Mouse (Mus musculus) gonadal fat pad, adult 2 months (tissue): ENCODE results near the gene Foxp1. TPM values are rescaled to one million over a fixed set of nuclear protein-coding genes. Genes with fewer than 3 reads are reported as not detected.

Source experiments
- DNase-seq: peaks from one replicate; pipeline ENCODE4 v3.0.0-alpha.2; 2012; ENCODE audit warnings: low read depth
- polyA plus RNA-seq: library from polyadenylated mRNA; depleted of rRNA; stranded (reverse); fragments of >200 nt; gene quantifications from 2 replicates; pipeline ENCODE4 v1.2.3, GENCODE M21; 2012

The Foxp1 gene
- polyA plus RNA-seq, 1 experiment = 26.0 TPM

DNA sequence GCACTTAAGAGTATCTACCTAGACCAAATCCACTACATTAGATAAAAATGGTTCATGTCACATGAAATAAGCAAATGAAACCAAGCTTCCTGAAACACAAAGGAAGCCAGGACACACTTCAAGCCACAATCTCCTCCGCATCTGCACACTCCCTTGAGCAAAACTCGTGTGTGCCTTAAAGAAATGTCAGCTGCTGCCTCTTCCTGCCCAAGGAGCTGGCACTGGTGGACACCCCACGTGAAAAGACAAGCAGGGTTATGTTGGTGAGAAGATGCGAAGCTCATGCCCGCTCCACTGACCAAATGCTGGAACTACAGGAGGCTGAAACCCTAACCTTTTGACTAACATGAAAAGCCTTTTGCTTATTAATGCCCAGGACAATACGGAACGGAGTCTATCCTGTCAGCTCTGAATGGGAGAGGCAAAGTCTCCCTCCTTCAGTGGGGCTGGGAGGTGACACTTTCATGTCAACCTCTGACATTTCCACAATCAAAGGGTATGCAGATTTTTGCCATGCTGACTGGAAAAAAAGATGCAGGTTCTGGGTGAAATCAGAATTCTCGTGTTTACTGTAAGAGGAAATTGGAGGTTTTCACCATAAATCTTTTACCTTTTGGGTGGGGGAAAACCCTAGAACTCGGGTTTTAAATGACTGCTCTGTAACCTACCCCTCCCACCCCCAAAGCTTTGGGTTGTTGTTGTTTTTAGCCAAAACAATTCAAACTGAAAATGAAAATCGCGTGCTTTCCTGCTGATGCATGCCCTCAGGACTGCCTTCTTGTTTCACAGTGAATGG lies 261.4 kb downstream of the Foxp1 start:
- DNase-seq = no peak

DNA sequence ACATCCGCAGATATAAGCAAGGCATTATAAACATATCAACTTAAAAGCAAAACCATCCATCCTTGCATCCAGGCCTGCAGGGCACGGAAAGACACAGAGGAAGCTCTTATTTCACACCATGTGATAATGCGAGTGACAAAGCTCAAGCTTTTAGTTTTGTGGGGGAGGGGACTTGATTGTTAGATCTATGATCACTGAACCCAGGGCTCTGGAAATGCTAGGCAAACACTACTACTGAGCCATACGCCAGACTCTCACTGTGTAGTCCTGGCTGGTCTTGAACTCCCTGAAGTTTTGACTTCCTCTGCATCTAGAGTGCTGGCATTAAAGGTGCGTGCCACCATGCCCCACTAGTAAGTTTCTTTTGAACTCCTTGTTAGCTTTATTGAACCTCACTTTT lies 264.2 kb downstream of the Foxp1 start:
- no peak for DNase-seq

- DNase-seq = no peak
Observed at GRCm38 (mm10) chr6:99257676-99258075, 264.8 kb downstream of the Foxp1 start.

DNA sequence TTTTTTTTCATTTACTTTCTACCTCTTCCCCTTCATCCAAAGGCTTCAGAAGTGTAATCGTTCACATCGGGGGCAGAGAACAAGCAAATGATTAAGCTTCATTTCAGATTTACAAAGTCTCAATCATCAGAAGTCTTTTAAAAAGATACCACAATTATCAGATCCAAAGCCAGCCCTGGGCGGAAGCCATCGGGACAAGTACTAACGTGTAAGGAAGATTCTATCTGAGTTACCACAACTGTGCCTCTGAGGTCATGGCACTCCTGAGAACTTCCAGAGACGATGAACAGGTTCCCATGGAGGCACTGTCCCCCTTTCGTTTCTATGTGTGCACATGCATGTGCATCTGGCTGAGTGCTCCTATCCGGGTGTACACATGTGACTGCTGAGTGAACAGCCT lies 269.2 kb downstream of the Foxp1 start:
- no peak for DNase-seq

DNA sequence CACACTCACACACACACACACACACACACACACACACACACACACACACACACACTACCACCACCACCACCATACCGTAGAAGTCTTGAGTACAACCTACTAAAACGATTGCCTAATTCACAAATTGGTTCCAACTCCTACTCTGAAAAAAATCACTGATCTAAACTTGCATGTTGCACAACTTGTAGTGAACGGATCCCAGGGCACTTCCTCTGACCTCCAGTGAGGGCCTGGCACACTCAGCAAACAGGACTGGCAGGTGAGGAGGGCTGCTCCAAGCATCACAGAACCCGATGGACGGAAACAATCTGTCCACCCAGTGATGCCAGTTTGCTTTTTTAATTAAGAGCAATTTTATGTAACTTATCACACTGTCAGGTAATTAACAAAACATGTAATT lies 269.7 kb downstream of the Foxp1 start:
- peak; percentile 93 for DNase-seq

DNA sequence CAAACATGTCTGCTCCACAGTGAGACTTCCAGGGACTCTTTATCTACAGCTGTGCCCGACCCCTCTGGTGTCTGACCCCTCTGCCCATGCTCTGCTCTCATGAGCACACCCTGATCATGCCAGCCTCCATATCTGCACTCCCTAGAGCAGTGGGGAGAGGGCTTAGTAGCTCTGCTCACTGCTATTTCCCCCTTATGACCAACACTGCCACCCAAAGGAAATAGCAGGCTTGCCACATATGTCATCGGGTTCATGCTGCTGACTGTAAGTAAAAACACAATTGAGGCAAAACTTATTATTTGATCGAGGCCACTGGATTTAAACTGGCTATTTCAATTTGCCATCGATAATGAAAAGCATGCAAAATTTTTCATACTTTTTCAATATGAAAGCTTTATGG lies 270.6 kb downstream of the Foxp1 start:
- DNase-seq = no peak

DNA sequence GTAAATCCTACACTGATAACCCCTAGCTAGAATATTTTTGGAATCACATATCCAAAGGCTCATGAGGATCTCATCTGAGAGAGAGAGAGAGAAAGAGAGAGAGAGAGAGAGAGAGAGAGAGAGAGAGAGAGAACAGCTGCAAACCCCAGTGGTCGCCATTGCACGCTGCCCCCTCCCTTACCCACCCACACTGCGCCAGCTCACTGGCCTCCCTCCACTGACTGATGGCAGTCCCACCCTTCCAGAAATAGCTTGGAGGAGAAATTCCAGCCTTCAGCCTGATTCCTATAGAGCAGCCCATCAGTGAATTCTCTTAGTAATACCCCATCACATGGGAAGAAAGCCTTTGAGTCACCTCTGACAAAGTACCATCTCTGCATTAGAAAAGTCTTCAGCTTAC lies 271.3 kb downstream of the Foxp1 start:
- no peak for DNase-seq

DNA sequence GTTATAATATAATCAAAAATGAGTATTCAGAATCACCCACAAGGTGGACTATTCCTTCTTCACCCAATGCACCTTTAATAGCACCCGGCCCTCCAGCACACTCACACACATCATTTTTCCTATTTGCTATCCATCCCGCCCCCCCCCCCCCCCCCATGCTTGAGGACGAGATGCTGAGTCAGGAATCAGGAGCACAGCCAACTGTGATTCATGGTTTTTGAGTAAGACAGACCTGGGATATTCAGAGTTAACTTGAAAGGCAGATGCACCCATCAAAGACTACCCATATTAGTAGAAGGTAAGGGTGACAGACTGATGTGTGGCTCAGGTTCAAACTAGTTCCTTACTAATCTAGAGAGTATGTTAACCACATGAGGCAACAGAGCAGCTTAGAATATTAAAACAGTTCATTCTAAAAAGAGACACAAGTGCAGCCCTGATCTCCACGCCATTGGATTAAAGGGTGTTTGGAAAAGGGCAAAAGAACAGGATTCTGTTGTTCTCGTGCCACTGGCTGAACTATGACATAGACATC lies 273.0 kb downstream of the Foxp1 start:
- no peak for DNase-seq

GRCm38 (mm10) chr6:99248396-99248795 lies 274.1 kb downstream of the Foxp1 start:
- no peak for DNase-seq

DNA sequence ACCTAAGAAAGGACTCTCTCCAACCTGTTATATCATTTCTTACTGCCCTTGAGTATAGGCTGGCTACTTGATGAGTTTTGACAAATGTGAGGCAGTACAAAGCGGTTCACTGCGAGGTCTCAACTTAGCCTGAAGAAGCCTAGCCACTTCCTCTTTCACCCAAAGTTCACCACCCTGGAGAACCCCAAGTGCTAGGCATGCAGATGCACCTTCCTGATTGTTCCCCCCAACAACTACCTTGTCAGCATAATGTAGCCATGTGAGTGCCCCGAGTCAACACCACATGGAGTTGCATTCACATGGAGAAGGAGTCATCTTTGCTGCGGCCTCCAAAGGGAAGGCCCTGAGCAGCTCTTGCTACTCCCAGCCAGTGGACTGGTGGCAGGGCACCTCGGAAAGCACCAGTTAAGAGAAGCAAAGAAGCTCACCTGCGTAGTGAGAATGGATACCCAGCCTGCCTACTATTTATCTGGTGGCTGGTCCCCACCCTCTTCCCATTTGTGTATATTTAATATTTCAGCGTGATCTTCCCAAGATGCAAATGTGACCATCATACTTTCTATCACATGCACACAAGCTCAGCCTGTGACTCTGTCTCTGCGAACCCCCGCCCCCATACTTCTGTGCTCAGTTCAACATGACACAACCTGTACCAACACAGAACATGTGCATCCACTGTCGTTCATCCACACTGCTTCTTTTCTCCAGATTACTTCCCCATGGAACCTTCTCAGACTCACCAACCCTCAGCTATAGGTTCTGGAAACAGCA lies 280.7 kb downstream of the Foxp1 start:
- no peak for DNase-seq

- DNase-seq = no peak
Observed at GRCm38 (mm10) chr6:99240764-99241163, 281.8 kb downstream of the Foxp1 start.

DNA sequence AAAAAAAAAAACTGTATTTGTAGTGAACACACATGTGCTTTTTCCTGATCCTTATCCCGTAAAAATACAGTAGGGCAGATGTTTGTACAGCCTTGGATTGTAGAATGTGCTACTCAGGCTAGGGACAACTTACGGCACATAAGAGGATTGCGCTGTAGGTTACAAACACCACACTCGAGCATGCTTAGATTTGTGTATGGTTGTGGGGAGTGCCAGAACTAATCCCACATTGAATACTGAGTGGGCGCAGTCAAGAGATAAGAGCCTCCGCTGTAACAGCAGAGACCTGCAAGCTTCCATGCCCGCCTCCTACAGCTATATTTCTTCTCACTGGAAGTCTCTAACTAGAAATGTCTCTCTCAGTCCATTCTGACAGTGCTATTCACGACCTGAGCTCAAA lies 286.9 kb downstream of the Foxp1 start:
- DNase-seq = peak; percentile 26

DNA sequence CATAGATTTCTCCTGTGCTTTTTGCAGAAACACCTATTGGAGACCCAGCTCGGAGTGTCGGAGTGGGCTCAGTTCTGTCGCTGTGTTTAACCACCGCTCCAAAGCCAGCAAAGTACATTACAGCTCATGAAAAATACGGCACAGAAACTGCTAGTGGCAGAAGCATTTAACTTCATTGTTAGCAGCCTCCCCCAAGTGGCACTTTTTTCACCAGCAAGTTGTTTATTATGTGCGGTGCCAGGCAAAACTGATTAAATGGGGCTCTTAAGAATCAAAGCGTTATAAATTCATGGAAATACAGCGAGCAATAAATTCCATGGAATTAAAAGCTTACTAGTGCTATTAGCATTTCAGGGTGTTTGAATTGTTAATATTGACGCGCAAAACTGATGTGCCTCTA lies 289.1 kb downstream of the Foxp1 start:
- no peak for DNase-seq

- DNase-seq = no peak
Observed at GRCm38 (mm10) chr6:99228336-99228870, 294.1 kb downstream of the Foxp1 start.

DNA sequence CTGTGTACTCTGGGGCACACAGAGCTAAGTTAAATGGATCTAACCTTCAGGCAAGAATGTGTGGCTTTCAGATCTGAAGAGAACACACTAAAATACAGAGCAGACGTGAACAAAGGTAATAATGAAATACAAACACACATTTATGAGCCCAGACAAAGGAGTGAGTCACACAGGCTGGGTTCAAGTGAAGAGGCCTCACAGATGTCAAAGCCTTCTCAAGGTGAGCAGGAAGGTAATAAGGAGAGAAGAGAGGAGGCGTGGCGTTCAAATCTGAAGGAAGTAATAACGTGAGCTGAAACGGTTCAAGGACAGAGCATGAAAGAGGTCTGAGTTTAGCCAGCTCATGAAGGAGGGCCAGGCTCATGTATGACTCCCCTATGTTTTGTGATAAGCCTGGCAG lies 301.4 kb downstream of the Foxp1 start:
- no peak for DNase-seq

- DNase-seq = no peak
Observed at GRCm38 (mm10) chr6:99220472-99220871, 302.0 kb downstream of the Foxp1 start.

DNA sequence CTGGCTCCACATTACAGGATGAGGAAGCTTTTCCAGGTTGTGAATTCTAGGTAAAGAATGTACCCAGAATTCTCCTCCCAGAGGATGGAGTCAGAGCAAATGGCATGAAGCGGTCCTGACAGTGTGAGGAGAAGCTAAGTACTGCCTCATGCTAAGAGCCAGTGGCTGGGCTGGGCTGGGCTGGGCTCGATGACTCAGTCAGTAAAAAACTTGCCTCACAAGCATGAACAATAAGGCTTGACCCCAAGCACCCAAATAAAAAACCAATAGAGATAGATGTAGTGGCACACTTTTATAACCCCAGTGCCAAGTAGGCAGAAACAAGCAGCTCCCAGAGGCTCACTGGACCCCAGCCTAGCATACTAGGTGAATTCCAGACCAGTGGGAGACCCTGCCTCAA lies 304.7 kb downstream of the Foxp1 start:
- DNase-seq = no peak

- no peak for DNase-seq
Observed at GRCm38 (mm10) chr6:99217155-99217554, 305.4 kb downstream of the Foxp1 start.

GRCm38 (mm10) chr6:99212461-99212860 lies 310.1 kb downstream of the Foxp1 start:
- DNase-seq = no peak

DNA sequence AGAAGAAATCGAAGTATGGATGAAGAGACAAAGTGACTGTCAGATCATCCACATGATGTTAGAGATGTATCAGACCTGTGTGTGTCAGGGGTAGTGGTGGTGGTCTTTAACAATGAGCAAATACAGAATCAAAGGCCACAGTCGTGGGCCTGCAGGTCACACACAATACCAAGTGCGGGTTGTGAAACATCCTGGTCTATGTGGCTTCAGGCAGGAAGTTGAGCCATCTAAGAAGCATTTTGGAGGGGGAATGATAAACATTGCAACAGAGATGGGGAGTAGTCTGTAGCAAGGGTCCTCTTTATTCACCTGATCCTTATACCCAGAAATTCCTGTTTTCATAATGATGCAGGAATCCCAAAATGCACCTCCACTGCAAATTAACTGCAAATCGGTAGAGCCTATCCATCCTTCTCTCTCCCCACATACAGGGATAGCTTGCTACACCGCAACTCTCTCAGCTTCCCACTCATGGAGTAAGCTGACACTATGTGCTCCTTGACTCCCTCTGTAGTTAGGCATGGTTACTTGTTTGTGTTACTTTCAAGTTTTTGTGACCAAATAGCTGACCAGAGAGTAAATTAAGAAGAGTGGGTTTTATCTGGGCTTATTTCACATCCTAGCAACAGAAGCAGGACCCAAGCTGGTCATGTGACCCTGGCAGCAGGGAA lies 310.7 kb downstream of the Foxp1 start:
- no peak for DNase-seq

DNA sequence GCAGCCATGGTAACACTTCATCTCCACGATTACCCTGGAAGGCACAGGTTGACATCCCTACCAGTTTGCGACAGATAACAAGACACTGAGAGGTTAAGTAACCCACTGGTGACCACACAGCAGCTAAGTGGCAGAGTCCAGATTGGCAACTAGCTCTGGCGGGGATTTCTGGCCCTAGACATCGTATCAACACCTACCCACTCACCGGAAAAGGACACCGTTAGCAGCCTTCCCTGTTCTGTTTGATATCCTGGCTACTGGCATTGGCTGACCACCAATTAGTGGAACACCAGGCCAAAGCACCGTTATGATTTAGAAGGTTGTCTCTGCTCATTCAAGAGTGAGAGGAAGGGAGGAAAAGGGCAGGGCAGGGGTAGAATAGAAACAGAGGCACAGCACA lies 312.4 kb downstream of the Foxp1 start:
- no peak for DNase-seq

DNA sequence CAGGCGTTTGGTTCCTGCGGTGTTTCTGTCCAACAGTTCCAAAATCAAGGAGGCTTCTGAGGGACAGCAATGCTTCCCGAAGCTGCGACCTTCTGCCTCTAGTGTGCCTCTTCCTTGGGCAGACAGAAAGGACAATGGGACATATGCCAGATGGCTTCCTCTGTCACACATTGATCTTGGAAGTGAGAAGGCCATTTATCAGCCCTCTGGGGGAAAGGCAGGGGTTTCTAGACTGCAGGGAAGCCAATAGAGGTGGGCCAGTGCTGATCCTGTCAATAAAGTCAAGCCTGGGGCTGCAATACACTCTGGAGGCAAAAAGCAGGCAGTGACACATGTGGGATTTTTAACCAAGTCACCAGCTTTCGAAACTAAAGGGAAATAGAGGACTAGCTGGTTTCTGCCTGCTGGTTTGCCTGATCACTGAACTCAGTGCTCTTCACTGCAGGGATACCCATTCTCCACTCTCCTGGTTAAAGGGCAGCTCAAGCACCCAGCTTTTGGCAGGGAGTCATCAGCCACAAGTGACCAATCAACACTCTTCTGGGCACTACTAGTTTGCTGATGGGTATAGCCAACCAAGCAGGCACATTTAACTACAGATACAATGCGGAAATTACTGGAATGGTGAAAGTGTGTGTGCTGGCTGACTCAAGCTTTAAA lies 315.2 kb downstream of the Foxp1 start:
- DNase-seq = no peak
